Mouse (Mus musculus): Measurements from ENCODE around the gene Zbtb16. TPM values are rescaled to one million over a fixed set of nuclear protein-coding genes. Genes with fewer than 3 reads are reported as not detected.

Zbtb16 gene
- polyA plus RNA-seq, 1 experiment from 2014 or later = 6.3 TPM

DNA sequence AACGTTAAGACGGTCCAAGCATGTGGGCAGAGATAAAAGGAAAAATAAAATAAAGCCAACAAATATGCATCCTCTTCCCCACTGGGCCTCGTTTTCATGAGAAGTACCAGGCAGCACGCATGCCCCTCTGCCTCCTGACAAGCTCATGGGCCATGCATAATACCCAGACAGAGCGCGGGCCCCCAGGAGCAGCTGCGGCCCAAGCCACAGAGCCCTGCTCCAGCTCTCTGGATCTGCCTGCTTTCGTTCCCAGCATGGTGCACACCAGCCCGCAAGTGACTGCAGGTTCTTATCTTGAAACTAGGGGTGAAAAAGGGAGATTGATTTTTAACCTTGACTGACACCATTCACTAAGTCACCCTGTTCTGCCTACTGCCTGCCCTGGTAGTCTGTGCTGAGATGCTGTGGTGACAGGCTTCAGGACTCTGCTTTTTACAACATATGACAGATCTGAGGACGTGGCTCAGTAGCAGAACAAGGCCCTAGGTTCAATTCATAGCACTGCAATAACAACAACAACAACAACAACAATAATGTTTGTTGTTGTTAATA lies 79.7 kb downstream of the Zbtb16 start:
- no peaks in the 10 kb centered on the region for H3K9me3 ChIP-seq
- ATAC-seq (ENCODE audit: low FRiP score) = peak; percentile 61; the same call in 1 of the 2 replicates
- H3K27me3 ChIP-seq = no peaks in the 10 kb centered on the region
- H3K27ac ChIP-seq = peak overlapping the region; percentile 45
- peaks cover 60% of the 10 kb centered on the region for H3K4me1 ChIP-seq (replicated peaks)
- no peaks in the 10 kb centered on the region for H3K36me3 ChIP-seq
- H3K9ac ChIP-seq = no peak overlapping the region
- H3K4me2 ChIP-seq = no peak overlapping the region
- H3K4me3 ChIP-seq = no peak overlapping the region
- WGBS = 16% methylated on average over 10 of the region's 10 CpGs

DNA sequence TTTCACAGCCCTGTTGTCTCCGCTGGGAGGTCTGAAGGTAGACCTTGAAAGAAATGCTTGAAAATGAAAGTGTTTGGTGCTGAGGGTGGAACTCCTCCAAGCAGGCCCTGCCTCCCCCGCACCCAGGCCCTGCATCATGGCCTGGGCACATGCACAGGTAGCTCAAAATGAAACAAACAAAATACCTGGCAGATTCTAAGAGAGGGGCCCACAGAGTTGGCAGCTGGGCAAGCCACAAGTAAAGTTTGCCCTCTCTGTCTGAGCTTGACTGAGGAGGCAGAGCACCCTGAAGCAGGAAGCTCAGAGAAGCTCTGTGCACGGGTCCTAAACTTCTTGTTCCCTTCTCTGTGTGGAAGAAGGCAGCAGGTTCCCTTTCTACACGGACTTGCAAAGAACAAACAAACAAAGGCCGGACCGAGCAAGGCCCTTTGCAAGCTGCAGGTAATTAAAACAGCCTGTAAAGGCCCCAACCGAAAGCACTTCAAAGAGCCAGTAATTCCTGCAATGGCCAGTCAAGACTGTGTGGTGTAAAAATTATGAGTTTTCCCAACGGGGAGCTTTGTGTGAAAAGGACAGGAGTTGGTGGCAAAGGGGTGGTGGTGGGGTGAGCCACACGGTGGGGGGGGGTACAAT lies 80.5 kb downstream of the Zbtb16 start:
- 35% methylated on average over 9 of the region's 9 CpGs for WGBS
- Histone ChIP-seq H3K27me3 (no peaks in the 10 kb centered on the region), H3K9ac (no peak overlapping the region), H3K4me2 (no peak overlapping the region), H3K4me1 (replicated peaks) (peaks cover 52% of the 10 kb centered on the region), H3K27ac (peak overlapping the region; percentile 45; the same call in 1 of the 2 replicates), H3K9me3 (no peaks in the 10 kb centered on the region), H3K4me3 (no peak overlapping the region), H3K36me3 (no peaks in the 10 kb centered on the region)
- no peak for ATAC-seq (ENCODE audit: low FRiP score)

DNA sequence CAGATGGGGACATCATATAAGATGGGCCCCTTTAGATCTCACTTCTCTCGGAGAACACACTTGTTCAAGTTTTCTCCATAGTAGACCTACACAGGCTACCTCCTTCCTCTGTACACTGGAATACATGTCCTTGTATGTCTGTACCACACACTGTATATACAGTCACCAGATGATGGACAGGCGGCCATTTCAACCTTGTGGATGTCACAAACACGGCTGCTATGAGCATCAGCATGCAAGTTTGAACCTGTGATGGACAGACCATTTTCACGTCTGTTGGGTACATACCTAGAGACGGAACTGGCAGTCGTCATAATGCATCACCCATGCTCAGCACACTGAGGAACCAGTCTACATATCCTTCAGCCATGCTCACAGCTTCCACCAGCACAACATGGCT lies 81.6 kb downstream of the Zbtb16 start:
- Histone ChIP-seq H3K27me3 (no peaks in the 10 kb centered on the region), H3K4me2 (no peak overlapping the region), H3K9ac (no peak overlapping the region), H3K4me1 (replicated peaks) (peaks cover 41% of the 10 kb centered on the region), H3K27ac (no peak overlapping the region), H3K4me3 (no peak overlapping the region), H3K36me3 (no peaks in the 10 kb centered on the region), H3K9me3 (no peaks in the 10 kb centered on the region)
- ATAC-seq (ENCODE audit: low FRiP score) = 0 out of 2 replicates have a peak, but pooled peaks have one; percentile 16
- 95% methylated on average over 6 of the region's 6 CpGs for WGBS

DNA sequence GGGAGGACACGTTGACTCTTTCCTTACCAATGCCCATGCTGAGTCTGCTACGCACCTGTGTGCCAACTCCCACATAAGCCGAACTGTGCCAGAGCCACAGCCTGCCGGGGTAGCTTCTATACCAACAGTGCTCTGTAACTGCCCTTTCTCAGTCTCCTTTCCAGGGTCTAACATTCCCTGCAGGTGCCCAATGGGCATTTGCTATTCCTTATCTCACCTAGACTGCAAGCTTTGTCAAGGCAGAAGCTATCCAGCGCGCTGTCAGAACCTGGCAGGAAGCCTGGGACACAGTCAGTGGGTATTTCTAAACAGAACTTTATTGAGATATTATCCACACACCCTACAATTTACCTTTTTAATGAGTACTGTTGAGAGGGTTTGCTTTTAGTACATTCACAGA lies 82.1 kb downstream of the Zbtb16 start:
- no peaks in the 10 kb centered on the region for H3K27me3 ChIP-seq
- ATAC-seq (ENCODE audit: low FRiP score) = no peak
- H3K9ac ChIP-seq = no peak overlapping the region
- H3K4me1 ChIP-seq (replicated peaks) = peaks cover 41% of the 10 kb centered on the region
- no peaks in the 10 kb centered on the region for H3K9me3 ChIP-seq
- H3K36me3 ChIP-seq = no peaks in the 10 kb centered on the region
- H3K4me3 ChIP-seq = no peak overlapping the region
- no peak overlapping the region for H3K27ac ChIP-seq
- 94% methylated on average over 6 of the region's 6 CpGs for WGBS
- H3K4me2 ChIP-seq = no peak overlapping the region

DNA sequence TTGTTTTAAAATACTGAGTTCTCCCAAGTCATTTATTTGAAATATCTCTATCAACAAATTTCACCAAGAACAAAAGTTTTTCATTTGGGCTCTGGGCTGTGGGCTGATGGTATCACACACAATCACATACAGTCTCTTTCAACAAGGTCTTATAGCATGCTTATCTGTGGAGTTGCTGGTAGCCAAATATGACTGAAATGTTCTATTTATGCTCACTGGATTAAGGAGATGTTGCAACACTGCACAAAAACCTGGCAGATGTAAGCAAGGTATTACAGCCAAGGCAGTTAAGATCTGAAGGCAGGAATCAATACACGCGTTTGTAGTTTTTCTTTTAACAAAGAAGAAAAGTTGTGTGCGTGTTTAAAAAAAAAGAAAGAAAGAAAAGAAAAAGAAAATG lies 84.1 kb downstream of the Zbtb16 start:
- Histone ChIP-seq H3K4me2 (no peak overlapping the region), H3K27ac (no peak overlapping the region), H3K27me3 (no peaks in the 10 kb centered on the region), H3K4me1 (replicated peaks) (peaks cover 27% of the 10 kb centered on the region), H3K36me3 (no peaks in the 10 kb centered on the region), H3K4me3 (no peak overlapping the region), H3K9me3 (no peaks in the 10 kb centered on the region), H3K9ac (no peak overlapping the region)
- ATAC-seq (ENCODE audit: low FRiP score) = no peak
- 93% methylated on average over 3 of the region's 3 CpGs for WGBS

DNA sequence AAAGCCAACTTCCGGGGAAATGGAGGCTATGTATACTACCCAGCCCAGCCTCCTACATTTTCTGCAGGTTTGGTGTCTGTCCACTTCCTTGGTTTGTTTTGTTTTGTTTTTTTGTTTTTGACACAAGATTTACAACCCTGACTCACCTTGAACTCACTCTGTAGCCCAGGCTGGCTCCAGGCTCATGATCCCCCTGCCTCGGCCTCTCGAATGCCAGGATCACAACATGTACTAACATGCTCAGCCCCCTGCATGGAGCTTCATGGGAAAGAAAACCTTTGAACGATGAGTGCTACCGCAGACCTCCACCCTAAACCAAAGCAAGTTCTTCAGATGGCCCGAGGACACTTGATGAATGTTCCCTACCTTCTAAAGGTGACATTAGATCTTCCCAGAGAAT lies 86.4 kb downstream of the Zbtb16 start:
- H3K4me2 ChIP-seq = no peak overlapping the region
- H3K27ac ChIP-seq = no peak overlapping the region
- no peak for ATAC-seq (ENCODE audit: low FRiP score)
- H3K4me3 ChIP-seq = no peak overlapping the region
- peaks cover 17% of the 10 kb centered on the region for H3K4me1 ChIP-seq (replicated peaks)
- no peaks in the 10 kb centered on the region for H3K36me3 ChIP-seq
- H3K9me3 ChIP-seq = no peaks in the 10 kb centered on the region
- no peak overlapping the region for H3K9ac ChIP-seq
- WGBS = 89% methylated on average over 6 of the region's 6 CpGs
- no peaks in the 10 kb centered on the region for H3K27me3 ChIP-seq

DNA sequence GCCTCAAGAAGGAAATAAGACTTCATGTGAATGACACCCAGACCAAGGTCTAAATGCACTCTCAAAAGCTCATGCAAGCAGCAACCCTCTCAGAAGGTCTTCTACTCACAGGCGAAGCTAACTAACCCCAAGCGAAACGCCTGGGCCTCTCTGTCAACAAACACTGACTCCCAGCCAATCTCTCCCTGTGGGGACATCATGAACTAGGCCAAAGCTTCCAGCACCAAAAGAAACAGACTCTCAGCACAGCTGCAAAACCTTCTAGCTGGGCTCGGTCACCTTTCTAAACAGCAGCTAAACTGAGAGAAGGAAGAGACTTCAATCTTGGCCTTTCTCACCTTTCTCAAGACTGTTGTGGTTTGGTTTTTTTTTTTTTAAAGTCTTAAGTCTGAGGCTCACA lies 86.9 kb downstream of the Zbtb16 start:
- H3K4me2 ChIP-seq = no peak overlapping the region
- H3K4me3 ChIP-seq = no peak overlapping the region
- ATAC-seq (ENCODE audit: low FRiP score) = no peak
- H3K27me3 ChIP-seq = no peaks in the 10 kb centered on the region
- H3K4me1 ChIP-seq (replicated peaks) = peaks cover 22% of the 10 kb centered on the region
- WGBS = 87% methylated on average over 4 of the region's 4 CpGs
- H3K9me3 ChIP-seq = no peaks in the 10 kb centered on the region
- H3K27ac ChIP-seq = no peak overlapping the region
- H3K9ac ChIP-seq = no peak overlapping the region
- H3K36me3 ChIP-seq = no peaks in the 10 kb centered on the region

DNA sequence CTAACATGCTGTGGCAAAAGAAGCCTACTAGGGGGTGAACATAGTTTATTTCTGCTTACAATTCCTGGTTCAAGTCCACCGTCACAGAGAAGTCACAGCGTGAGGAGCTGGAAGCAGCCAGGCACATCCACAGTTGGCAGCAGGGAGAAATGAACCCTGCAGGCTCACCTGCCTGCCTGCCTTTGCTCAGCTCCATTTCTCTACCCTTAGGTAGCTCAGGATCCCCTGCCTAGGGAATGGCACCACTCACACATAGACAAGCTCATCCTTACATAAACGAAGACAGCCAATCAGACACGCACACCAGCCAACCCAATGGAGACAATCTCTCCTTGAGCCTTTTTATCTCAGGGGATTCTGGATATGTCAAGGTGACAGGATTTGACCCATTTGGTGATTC lies 87.3 kb downstream of the Zbtb16 start:
- H3K36me3 ChIP-seq = no peaks in the 10 kb centered on the region
- ATAC-seq (ENCODE audit: low FRiP score) = no peak
- WGBS = 98% methylated on average over 4 of the region's 4 CpGs
- no peak overlapping the region for H3K27ac ChIP-seq
- peaks cover 26% of the 10 kb centered on the region for H3K4me1 ChIP-seq (replicated peaks)
- H3K4me3 ChIP-seq = no peak overlapping the region
- H3K27me3 ChIP-seq = no peaks in the 10 kb centered on the region
- H3K9me3 ChIP-seq = no peaks in the 10 kb centered on the region
- H3K9ac ChIP-seq = no peak overlapping the region
- no peak overlapping the region for H3K4me2 ChIP-seq

DNA sequence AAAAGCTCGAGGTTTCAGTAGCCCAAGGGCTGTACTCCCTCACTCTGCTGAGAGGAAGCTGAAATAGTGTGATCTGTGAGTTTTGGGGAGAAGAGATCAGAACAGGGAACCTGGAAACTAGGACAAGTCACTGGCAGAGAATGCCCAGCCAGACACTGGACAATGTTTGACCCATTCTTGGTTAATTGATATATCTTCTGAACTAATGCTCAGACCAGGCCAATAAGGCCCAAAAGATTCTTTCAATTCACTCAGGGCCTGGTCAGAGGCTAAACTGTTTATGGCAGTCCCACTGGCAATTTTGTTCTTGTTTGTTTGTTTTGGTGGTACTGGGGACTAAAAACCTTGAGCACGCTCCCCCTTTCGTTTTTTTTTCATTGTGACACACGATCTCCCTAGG lies 87.8 kb downstream of the Zbtb16 start:
- H3K9me3 ChIP-seq = no peaks in the 10 kb centered on the region
- no peaks in the 10 kb centered on the region for H3K36me3 ChIP-seq
- peaks cover 28% of the 10 kb centered on the region for H3K4me1 ChIP-seq (replicated peaks)
- 88% methylated on average over 4 of the region's 4 CpGs for WGBS
- no peak overlapping the region for H3K27ac ChIP-seq
- no peak overlapping the region for H3K4me2 ChIP-seq
- H3K4me3 ChIP-seq = no peak overlapping the region
- no peak for ATAC-seq (ENCODE audit: low FRiP score)
- H3K27me3 ChIP-seq = no peaks in the 10 kb centered on the region
- H3K9ac ChIP-seq = no peak overlapping the region

DNA sequence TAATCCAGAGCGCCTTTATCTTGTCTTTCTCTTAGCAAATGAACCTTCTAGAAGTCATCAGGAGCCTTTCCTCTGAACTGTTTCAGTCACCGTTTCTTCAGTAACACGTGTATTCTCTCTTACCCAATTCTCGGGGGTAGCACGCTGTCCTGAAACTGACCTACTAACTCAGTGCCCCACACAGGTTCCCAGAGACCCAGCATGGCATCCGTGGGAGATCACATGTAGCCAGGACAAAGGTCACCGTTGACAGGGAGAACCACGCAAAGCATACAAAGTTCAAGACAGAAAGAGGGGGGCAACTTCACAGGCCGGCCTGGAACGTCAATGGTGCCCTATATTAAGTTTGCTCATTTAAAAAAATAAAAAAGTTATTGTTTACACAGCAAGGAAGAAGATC lies 89.5 kb downstream of the Zbtb16 start:
- Histone ChIP-seq H3K27me3 (no peaks in the 10 kb centered on the region), H3K4me1 (replicated peaks) (peaks cover 21% of the 10 kb centered on the region), H3K9ac (no peak overlapping the region), H3K27ac (no peak overlapping the region), H3K36me3 (no peaks in the 10 kb centered on the region), H3K4me3 (no peak overlapping the region), H3K4me2 (no peak overlapping the region), H3K9me3 (no peaks in the 10 kb centered on the region)
- ATAC-seq (ENCODE audit: low FRiP score) = no peak
- WGBS = 93% methylated on average over 10 of the region's 10 CpGs

DNA sequence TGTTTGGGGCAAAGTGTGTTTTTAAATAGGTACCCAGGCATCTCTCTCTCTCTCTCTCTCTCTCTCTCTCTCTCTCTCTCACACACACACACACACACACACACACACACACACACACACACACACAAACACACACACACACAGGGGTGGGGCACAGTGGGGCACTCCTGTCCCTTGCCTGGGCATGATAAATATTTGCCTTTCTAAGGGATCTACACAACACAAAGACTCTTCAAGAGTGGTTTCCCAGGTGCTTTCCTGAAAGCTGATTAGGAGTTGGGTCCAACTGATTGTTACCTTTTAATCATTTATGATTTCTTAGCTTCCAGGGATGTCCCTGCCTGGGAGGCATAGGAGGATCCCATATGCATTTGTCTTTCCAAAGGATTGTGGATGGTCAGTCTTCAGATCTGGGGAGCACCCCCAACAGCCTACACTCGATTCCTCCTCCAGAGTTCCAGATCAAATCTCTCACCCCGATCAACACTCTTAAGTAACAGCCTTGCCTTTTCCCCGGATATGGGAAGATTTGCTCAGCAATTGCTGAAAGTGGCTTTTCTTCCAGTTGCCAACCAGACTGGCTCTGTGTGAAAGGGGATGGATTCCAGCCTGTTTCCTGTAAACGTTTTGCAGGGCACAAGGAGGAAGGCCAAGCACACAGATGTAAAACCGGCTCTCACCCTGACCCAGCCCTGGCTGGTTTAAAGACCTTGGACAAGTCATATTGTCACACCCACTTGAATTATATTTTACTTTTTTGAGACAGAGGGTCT lies 90.5 kb downstream of the Zbtb16 start:
- no peak for ATAC-seq (ENCODE audit: low FRiP score)
- Histone ChIP-seq H3K36me3 (no peaks in the 10 kb centered on the region), H3K9ac (no peak overlapping the region), H3K9me3 (no peaks in the 10 kb centered on the region), H3K4me2 (no peak overlapping the region), H3K4me1 (replicated peaks) (peaks cover 30% of the 10 kb centered on the region), H3K27ac (no peak overlapping the region), H3K4me3 (no peak overlapping the region), H3K27me3 (no peaks in the 10 kb centered on the region)
- WGBS = 86% methylated on average over 5 of the region's 5 CpGs

DNA sequence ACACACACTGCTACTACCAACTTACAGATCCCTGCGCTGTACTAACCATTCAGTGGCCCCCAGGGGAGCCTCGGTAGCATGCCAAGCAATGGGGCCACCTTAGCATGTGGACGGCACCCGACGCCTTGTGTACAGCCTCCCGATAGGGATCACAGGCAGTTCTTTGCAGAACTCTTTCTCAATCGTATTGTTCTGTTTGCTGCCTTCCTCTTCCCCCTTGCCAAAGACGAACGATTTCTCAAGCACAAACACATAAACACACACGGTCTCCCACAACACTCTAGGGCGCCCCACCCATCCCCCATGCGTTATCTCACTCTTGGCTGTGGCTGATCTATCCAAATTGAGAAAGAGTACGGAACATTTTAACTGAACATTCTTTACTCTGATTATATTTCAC lies 91.1 kb downstream of the Zbtb16 start:
- H3K4me3 ChIP-seq = no peak overlapping the region
- H3K27me3 ChIP-seq = no peaks in the 10 kb centered on the region
- no peak overlapping the region for H3K27ac ChIP-seq
- no peak for ATAC-seq (ENCODE audit: low FRiP score)
- no peaks in the 10 kb centered on the region for H3K9me3 ChIP-seq
- H3K4me2 ChIP-seq = no peak overlapping the region
- no peaks in the 10 kb centered on the region for H3K36me3 ChIP-seq
- H3K9ac ChIP-seq = no peak overlapping the region
- H3K4me1 ChIP-seq (replicated peaks) = peaks cover 36% of the 10 kb centered on the region
- WGBS = 84% methylated on average over 13 of the region's 13 CpGs

DNA sequence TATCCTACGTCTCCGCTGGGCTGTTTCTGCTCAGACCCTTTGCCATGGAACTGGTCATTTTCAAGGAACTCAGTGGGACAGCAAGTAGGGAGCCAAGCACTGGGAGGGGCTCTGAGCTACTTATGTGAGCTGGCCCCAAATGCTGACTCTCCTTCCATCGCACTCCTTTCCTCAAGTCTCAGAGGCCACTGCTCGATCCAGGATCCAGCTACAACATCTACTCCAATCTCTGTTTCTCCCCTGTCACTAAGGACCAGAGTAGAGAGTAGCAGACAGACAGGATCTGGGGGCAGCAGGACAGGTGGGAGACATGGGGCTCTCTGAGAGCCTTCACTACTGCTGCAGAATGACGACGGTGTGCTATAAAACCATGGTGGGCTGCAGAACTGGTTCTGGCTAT lies 91.6 kb downstream of the Zbtb16 start:
- H3K4me3 ChIP-seq = no peak overlapping the region
- no peak overlapping the region for H3K27ac ChIP-seq
- H3K9ac ChIP-seq = no peak overlapping the region
- no peak for ATAC-seq (ENCODE audit: low FRiP score)
- H3K9me3 ChIP-seq = no peaks in the 10 kb centered on the region
- H3K27me3 ChIP-seq = no peaks in the 10 kb centered on the region
- H3K36me3 ChIP-seq = no peaks in the 10 kb centered on the region
- H3K4me2 ChIP-seq = no peak overlapping the region
- WGBS = 86% methylated on average over 6 of the region's 6 CpGs
- peaks cover 41% of the 10 kb centered on the region for H3K4me1 ChIP-seq (replicated peaks)

Measured in hindbrain, embryonic 13.5 days (tissue).